ENCODE assay signal across 9 mouse cellular contexts in genomic region chr5:27841701-27842295, GRCm38 (mm10). TPM values are rescaled to one million over a fixed set of nuclear protein-coding genes. Genes with fewer than 3 reads are reported as not detected.
A peak's percentile ranks its signal among the peaks of the same experiment; 100 is the strongest.
DNase-seq lines count a peak whose midpoint lies in the region; ATAC-seq and TF ChIP-seq lines count a peak whose summit lies in the region.
"Had no signal": no experiment of that assay in that cellular context is flagged by ENCODE, and none has a peak within 500 bp of the region (broad histone marks: within the 10 kb centered on the region; RNA-seq: fewer than 3 reads in every experiment).

Gene Htr5a (plus strand): TSS chr5:27842149.

- peak within 1 kb of the TSS; percentile 86 for H3K27ac ChIP-seq in layer of hippocampus, adult 2 months
- no peak within 1 kb of the TSS for H3K27ac ChIP-seq in midbrain, embryonic 13.5 days
- H3K27ac ChIP-seq: liver, embryonic 14.5 days had no signal

- H3K4me1 ChIP-seq in midbrain, embryonic 13.5 days (replicated peaks): 0 out of 2 replicates have a peak, but pooled peaks cover 9% of the 10 kb centered on the region

- peak within 1 kb of the TSS; percentile 65 for H3K9ac ChIP-seq in midbrain, embryonic 13.5 days (replicated peaks)
- H3K9ac ChIP-seq: liver, embryonic 14.5 days had no signal

- TF ChIP-seq CTCF in layer of hippocampus, adult 2 months (conservative IDR thresholded peaks at IDR 0.05): no peak

- H3K9me3 ChIP-seq in midbrain, embryonic 13.5 days: no peaks in the 10 kb centered on the region

- 4% methylated on average over 25 of the region's 25 CpGs for WGBS in midbrain, embryonic 13.5 days

- peak within 1 kb of the TSS; percentile 69 for H3K4me2 ChIP-seq in midbrain, embryonic 13.5 days (replicated peaks)

- ATAC-seq in midbrain, embryonic 13.5 days: peak; percentile 94

- H3K36me3 ChIP-seq in midbrain, embryonic 13.5 days: no peaks in the 10 kb centered on the region

- H3K4me3 ChIP-seq in layer of hippocampus, adult 2 months: peak within 1 kb of the TSS; percentile 76
- H3K4me3 ChIP-seq in midbrain, embryonic 13.5 days (replicated peaks): peak within 1 kb of the TSS; percentile 45

- DNase-seq in layer of hippocampus, adult 11-12 months (ENCODE audit: low spot score): peak; percentile 47
- no peak for DNase-seq in layer of hippocampus, adult 9-10 months (ENCODE audit: low spot score)
- DNase-seq in cerebellum, postnatal 25 days: peak; percentile 44 to 53
- peak; percentile 51 to 53 for DNase-seq in frontal cortex, postnatal 25 days (ENCODE audit: low spot score in 2 of 2)
- DNase-seq in layer of hippocampus, adult 2 months (ENCODE audit: low spot score in 2 of 2): peak in 1 of 2 experiments; percentile 62
- peak; percentile 44 for DNase-seq in yolk sac, embryonic 10.5 days (ENCODE audit: low spot score)
- no peak for DNase-seq in spleen, adult 18-20 months

- peaks cover 12% of the 10 kb centered on the region; the same call in 1 of the 2 replicates for H3K27me3 ChIP-seq in midbrain, embryonic 13.5 days

RNA-seq across cellular contexts. Expression of gene Htr5a, which starts in this region (rescaled TPM):
- total RNA-seq in layer of hippocampus, adult 2 months (2021): 1 to 10 TPM; 7.9 to 8.1 TPM
- polyA plus RNA-seq in midbrain, embryonic 13.5 days (2015; fragmentation: Nextera tagmentation; extraction: Ambion mirVana): 0.48 and 0.52 TPM in 2 replicates
- polyA plus RNA-seq: liver, embryonic 14.5 days had no signal

Comparison
In these comparisons a context has a peak if more than half of its experiments do, and no peak if none do; other contexts are left out.
1. DNase-seq: peak in layer of hippocampus, adult 11-12 months (single experiment), cerebellum, postnatal 25 days (2 of 2), frontal cortex, postnatal 25 days (2 of 2) and yolk sac, embryonic 10.5 days (single experiment); none in layer of hippocampus, adult 9-10 months (single experiment) and spleen, adult 18-20 months (0 of 2).
2. Peak in ATAC-seq, H3K4me3 ChIP-seq, H3K9ac ChIP-seq and H3K4me2 ChIP-seq in midbrain, embryonic 13.5 days; RNA of the gene not detected or under 1 TPM.